Mouse (Mus musculus): Measurements from ENCODE around the gene Cacna2d2. TPM values are rescaled to one million over a fixed set of nuclear protein-coding genes. Genes with fewer than 3 reads are reported as not detected.

Cacna2d2 gene
- polyA plus RNA-seq (2015; fragmentation: Nextera tagmentation; extraction: Ambion mirVana), result 0.05 TPM in 1 of 2 replicates, not detected in the other

DNA sequence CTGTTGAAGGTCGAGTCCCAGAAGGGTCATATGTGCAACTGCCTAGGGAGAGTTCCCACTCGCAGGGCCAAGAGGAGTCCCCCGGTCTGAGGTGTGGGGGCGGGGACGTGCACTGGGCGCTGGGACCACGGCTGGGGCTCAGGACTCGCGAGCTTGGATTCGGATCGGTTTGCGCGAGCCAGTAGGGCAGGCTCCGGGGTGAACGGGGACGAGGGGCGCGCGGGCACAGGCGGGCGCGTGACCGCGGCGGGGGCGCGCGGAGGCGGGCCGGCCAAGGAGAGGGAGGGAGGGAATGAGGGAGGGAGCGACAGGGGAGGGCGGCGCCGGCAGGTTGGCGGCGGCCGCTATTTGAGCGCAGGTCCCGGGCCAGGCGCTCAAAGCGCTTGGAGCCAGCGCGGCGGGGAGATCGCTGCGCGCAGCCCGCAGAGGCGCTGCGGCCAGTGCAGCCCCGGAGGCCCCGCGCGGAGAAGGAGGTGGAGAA is at the start of gene Cacna2d2:
Gene Cacna2d2 (plus strand): TSS at position 122 of the 481 bp plus-strand sequence.
- Histone ChIP-seq H3K4me2 (peak within 1 kb of the TSS; percentile 69), H3K4me1 (replicated peaks) (peaks cover 11% of the 10 kb centered on the region), H3K27ac (no peak within 1 kb of the TSS), H3K9me3 (replicated peaks) (no peaks in the 10 kb centered on the region), H3K4me3 (replicated peaks) (peak within 1 kb of the TSS; percentile 53), H3K36me3 (no peaks in the 10 kb centered on the region), H3K9ac (no peak within 1 kb of the TSS), H3K27me3 (peaks cover 94% of the 10 kb centered on the region)
- ATAC-seq (ENCODE audit: low read depth) (0 out of 2 replicates have a peak, but pooled peaks have one; percentile 12), DNase-seq (no peak)
- 3% methylated on average over 19 of the region's 54 CpGs for WGBS (ENCODE audit: insufficient replicate concordance)

DNA sequence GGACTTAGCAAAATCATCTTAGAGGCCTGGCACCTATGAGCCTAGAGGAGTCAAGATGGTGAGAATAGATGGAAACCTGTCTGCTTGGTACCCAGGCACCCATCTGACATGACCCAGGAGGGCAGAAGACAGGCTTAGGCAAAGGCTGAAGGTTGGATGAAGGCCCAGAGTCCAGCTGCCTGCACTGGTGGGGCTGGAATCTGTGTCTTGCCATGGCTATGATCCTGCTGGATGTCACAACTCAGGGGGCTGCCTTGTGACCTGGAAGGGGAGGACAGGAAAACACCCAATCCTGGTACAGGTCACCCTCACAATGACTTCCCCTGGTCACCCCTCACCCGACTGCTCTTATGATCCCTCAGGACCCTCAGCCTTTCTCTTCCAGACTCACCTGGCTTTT is 44.6 kb upstream of the Cacna2d2 start:
- no peak for DNase-seq
- WGBS (ENCODE audit: insufficient replicate concordance), result 42% methylated on average over 1 of the region's 1 CpGs
- no peak for ATAC-seq (ENCODE audit: low read depth)
- no peak overlapping the region for H3K4me3 ChIP-seq (replicated peaks)
- peaks cover 45% of the 10 kb centered on the region for H3K27me3 ChIP-seq
- H3K4me1 ChIP-seq (replicated peaks), result no peaks in the 10 kb centered on the region; the same call in 1 of the 2 replicates
- no peak overlapping the region for H3K4me2 ChIP-seq
- no peak overlapping the region for H3K9ac ChIP-seq
- H3K27ac ChIP-seq, result no peak overlapping the region
- H3K9me3 ChIP-seq (replicated peaks), result no peaks in the 10 kb centered on the region
- H3K36me3 ChIP-seq, result no peaks in the 10 kb centered on the region

- no peak for ATAC-seq (ENCODE audit: low read depth)
- Histone ChIP-seq H3K4me2 (no peak overlapping the region), H3K27ac (no peak overlapping the region), H3K9me3 (replicated peaks) (no peaks in the 10 kb centered on the region), H3K4me3 (replicated peaks) (no peak overlapping the region), H3K36me3 (no peaks in the 10 kb centered on the region), H3K9ac (no peak overlapping the region), H3K4me1 (replicated peaks) (peaks cover 8% of the 10 kb centered on the region), H3K27me3 (peaks cover 39% of the 10 kb centered on the region)
- 32% methylated on average over 6 of the region's 7 CpGs for WGBS (ENCODE audit: insufficient replicate concordance)
- peak; percentile 50 for DNase-seq
Observed at GRCm38 (mm10) chr9:107355870-107356765, 43.3 kb upstream of the Cacna2d2 start.

DNA sequence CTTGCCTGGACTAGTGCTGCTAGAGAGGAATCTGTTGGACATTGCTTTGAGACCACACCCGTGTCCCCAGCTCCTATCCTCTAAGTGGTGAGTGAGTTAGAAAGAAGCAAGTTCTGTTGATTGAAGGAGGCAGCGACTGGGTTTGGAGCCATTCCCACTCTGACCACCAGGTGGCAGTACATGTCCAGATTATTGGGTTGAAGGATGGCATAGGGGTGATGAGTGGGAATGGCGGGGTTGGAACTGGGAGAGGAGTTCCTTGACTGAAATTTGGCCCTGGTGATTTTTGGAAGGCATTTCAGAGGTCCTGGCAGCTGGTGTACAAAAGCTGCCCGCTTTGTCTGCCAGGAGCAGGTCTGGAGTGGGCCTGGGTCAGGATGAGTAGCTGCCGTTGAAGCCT is 41.8 kb upstream of the Cacna2d2 start:
- Histone ChIP-seq H3K27ac (no peak overlapping the region), H3K4me1 (replicated peaks) (peaks cover 9% of the 10 kb centered on the region), H3K9ac (no peak overlapping the region), H3K9me3 (replicated peaks) (no peaks in the 10 kb centered on the region), H3K4me3 (replicated peaks) (no peak overlapping the region), H3K36me3 (no peaks in the 10 kb centered on the region), H3K4me2 (no peak overlapping the region), H3K27me3 (peaks cover 38% of the 10 kb centered on the region)
- DNase-seq (peak; percentile 63), ATAC-seq (ENCODE audit: low read depth) (peak; percentile 24; the same call in 1 of the 2 replicates)
- 24% methylated on average over 5 of the region's 5 CpGs for WGBS (ENCODE audit: insufficient replicate concordance)

GRCm38 (mm10) chr9:107360989-107361388 is 38.4 kb upstream of the Cacna2d2 start:
- WGBS (ENCODE audit: insufficient replicate concordance), result 24% methylated on average over 3 of the region's 3 CpGs
- Histone ChIP-seq H3K4me2 (no peak overlapping the region), H3K9me3 (replicated peaks) (no peaks in the 10 kb centered on the region), H3K9ac (peak overlapping the region; percentile 17; the same call in 1 of the 2 replicates), H3K36me3 (no peaks in the 10 kb centered on the region), H3K27ac (no peak overlapping the region), H3K4me1 (replicated peaks) (peaks cover 9% of the 10 kb centered on the region), H3K4me3 (replicated peaks) (no peak overlapping the region), H3K27me3 (peaks cover 33% of the 10 kb centered on the region)
- DNase-seq (no peak), ATAC-seq (ENCODE audit: low read depth) (no peak)

DNA sequence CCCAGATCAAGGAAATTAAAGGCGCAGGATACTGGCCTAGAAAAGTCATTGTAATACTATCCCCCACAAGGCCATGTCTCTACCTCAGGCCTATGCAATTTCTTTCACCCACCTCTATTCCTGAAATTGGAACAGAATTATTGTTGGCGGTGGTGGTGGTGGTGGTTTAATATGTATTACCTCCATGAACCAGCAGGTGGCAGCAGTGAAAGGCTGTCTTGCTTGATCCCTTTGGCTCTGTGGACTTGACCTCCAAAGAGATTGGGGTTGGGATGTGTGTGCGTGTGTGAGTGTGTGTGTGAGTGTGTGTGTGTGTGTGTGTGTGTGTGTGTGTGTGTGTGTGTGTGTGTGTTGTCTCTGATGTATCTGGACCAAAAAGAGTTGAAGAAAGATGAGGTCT is 32.8 kb upstream of the Cacna2d2 start:
- Histone ChIP-seq H3K4me3 (replicated peaks) (no peak overlapping the region), H3K9me3 (replicated peaks) (no peaks in the 10 kb centered on the region), H3K4me1 (replicated peaks) (peaks cover 50% of the 10 kb centered on the region), H3K9ac (no peak overlapping the region), H3K27ac (no peak overlapping the region), H3K36me3 (no peaks in the 10 kb centered on the region), H3K27me3 (peaks cover 26% of the 10 kb centered on the region), H3K4me2 (no peak overlapping the region)
- 6% methylated on average over 3 of the region's 3 CpGs for WGBS (ENCODE audit: insufficient replicate concordance)
- ATAC-seq (ENCODE audit: low read depth) (no peak), DNase-seq (peak; percentile 57)

- WGBS (ENCODE audit: insufficient replicate concordance), result 70% methylated on average over 1 of the region's 1 CpGs
- Histone ChIP-seq H3K9ac (peak overlapping the region; percentile 76), H3K9me3 (replicated peaks) (no peaks in the 10 kb centered on the region), H3K27ac (peak overlapping the region; percentile 98), H3K4me3 (replicated peaks) (no peak overlapping the region), H3K36me3 (no peaks in the 10 kb centered on the region), H3K27me3 (peaks cover 22% of the 10 kb centered on the region), H3K4me2 (peak overlapping the region; percentile 69), H3K4me1 (replicated peaks) (peaks cover 66% of the 10 kb centered on the region)
- ATAC-seq (ENCODE audit: low read depth) (peak; percentile 37), DNase-seq (peak; percentile 67)
Observed at GRCm38 (mm10) chr9:107368302-107368701, 31.1 kb upstream of the Cacna2d2 start.

- peak overlapping the region; percentile 98 for H3K27ac ChIP-seq
Observed at GRCm38 (mm10) chr9:107369270-107370105, 29.9 kb upstream of the Cacna2d2 start.

DNA sequence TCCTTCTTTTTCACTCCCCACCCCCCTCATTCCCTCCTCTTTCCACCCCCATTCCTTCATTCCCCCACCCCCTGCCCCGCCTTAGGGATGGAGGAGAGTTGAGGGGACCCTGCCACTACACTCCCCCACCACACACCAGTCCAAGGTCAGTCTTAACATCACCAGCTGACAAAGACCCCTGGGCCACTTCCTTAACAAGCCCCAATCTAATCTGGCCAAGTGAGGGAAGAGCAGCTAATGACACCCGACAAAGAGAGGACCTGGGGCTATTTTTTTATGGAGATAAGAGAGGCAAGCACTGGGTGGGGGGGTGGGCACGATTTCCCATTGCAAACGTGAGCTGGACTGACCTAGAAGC is 29.3 kb upstream of the Cacna2d2 start:
- Histone ChIP-seq H3K4me1 (replicated peaks) (peaks cover 81% of the 10 kb centered on the region), H3K27ac (peak overlapping the region; percentile 98), H3K4me3 (replicated peaks) (peak overlapping the region; percentile 31), H3K9me3 (replicated peaks) (no peaks in the 10 kb centered on the region), H3K4me2 (peak overlapping the region; percentile 69), H3K36me3 (no peaks in the 10 kb centered on the region), H3K9ac (peak overlapping the region; percentile 76), H3K27me3 (peaks cover 29% of the 10 kb centered on the region)
- 6% methylated on average over 4 of the region's 4 CpGs for WGBS (ENCODE audit: insufficient replicate concordance)
- ATAC-seq (ENCODE audit: low read depth), result peak; percentile 43
- DNase-seq, result no peak

More at GRCm38 (mm10) chr9:107369270-107370105, 29.9 kb upstream of the Cacna2d2 start:
- no peaks in the 10 kb centered on the region for H3K9me3 ChIP-seq (replicated peaks)
- WGBS (ENCODE audit: insufficient replicate concordance), result 6% methylated on average over 10 of the region's 10 CpGs
- H3K4me2 ChIP-seq, result peak overlapping the region; percentile 69
- peaks cover 75% of the 10 kb centered on the region for H3K4me1 ChIP-seq (replicated peaks)
- peak overlapping the region; percentile 76 for H3K9ac ChIP-seq
- H3K36me3 ChIP-seq, result no peaks in the 10 kb centered on the region
- DNase-seq (peak; percentile 90), ATAC-seq (ENCODE audit: low read depth) (peak; percentile 95)
- H3K27me3 ChIP-seq, result peaks cover 25% of the 10 kb centered on the region
- H3K4me3 ChIP-seq (replicated peaks), result peak overlapping the region; percentile 36

GRCm38 (mm10) chr9:107372441-107372840 is 27.0 kb upstream of the Cacna2d2 start:
- Histone ChIP-seq H3K9me3 (replicated peaks) (no peaks in the 10 kb centered on the region), H3K36me3 (no peaks in the 10 kb centered on the region), H3K9ac (peak overlapping the region; percentile 36; the same call in 1 of the 2 replicates), H3K27ac (peak overlapping the region; percentile 98), H3K4me2 (0 out of 2 replicates have a peak overlapping the region, but pooled peaks have one; percentile 10), H3K27me3 (peaks cover 41% of the 10 kb centered on the region), H3K4me3 (replicated peaks) (no peak overlapping the region), H3K4me1 (replicated peaks) (peaks cover 83% of the 10 kb centered on the region)
- ATAC-seq (ENCODE audit: low read depth), result peak; percentile 20; the same call in 1 of the 2 replicates
- WGBS (ENCODE audit: insufficient replicate concordance), result 39% methylated on average over 4 of the region's 4 CpGs
- DNase-seq, result peak; percentile 52

DNA sequence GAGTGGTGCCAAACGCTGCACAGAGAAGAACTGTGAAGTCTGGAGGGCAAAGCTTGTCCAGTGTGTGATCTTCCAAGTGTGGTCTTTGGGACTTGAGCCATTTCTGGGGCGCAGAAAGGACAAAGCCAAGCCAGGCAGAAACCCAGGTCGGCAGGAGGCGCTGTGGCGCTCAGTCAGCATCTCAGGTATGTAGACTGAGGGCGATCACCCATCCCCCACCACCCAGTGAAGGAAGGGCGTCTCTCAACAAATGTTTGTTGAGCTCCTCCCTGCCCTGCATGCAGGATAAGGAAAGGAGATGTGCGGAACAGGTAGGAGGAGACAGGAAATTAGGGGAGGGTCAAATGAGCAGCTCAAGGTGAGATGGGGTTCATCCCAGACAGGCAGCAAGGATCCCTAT is 24.8 kb upstream of the Cacna2d2 start:
- Histone ChIP-seq H3K27me3 (peaks cover 63% of the 10 kb centered on the region), H3K9me3 (replicated peaks) (no peaks in the 10 kb centered on the region), H3K9ac (no peak overlapping the region), H3K36me3 (no peaks in the 10 kb centered on the region), H3K4me1 (replicated peaks) (peaks cover 67% of the 10 kb centered on the region), H3K4me2 (peak overlapping the region; percentile 41), H3K27ac (no peak overlapping the region), H3K4me3 (replicated peaks) (no peak overlapping the region)
- peak; percentile 11; the same call in 1 of the 2 replicates for ATAC-seq (ENCODE audit: low read depth)
- DNase-seq, result peak; percentile 75
- 6% methylated on average over 8 of the region's 8 CpGs for WGBS (ENCODE audit: insufficient replicate concordance)

Measured in liver, embryonic 13.5 days (tissue).